Mouse (Mus musculus): ENCODE data around the gene P2ry6.

DNA sequence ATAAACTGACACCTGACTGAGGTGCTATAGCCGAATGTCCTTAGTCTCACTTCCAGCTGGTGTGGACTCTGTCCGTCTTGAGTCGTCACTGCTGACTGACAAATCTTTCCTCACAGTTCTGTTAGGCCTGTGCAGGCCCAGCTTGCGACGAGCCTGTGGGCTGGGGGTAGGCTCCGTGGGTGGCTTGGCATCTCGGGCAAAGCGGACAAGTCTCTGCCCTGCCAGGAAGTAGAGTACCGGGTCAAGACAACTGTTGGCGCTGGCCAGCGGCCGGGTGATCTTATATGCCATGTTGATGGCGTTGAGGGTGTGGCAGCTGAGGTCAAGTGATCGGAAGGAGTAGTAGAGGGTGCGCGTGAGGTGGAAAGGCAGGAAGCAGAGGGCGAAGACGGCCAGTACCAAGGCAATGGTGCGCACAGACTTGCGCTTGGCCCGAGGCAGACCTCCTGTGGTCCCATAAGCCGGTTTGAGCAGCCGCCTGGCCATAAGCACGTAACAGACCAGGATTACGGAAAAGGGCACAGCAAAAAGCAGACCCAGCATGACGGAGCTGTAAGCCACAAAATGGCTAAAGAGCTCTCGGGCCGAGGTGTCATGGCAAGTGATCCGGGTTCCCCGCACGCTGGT is 23.6 kb upstream of the P2ry6 start:
- TF ChIP-seq CTCF (conservative IDR thresholded peaks at IDR 0.05; ENCODE audit: low read length) (no peak), NANOG (IDR thresholded peaks at IDR 0.05; ENCODE audit: borderline replicate concordance, low read length) (no peak)

Measured in E14TG2a.4 (cell line).